Mouse (Mus musculus) B cell, adult 67 days (primary cell): ENCODE results near the gene Ddx3x. TPM values are rescaled to one million over a fixed set of nuclear protein-coding genes. Genes with fewer than 3 reads are reported as not detected.

ENCODE experiments used
- total RNA-seq, 2 experiments: library from RNA; stranded (reverse); gene quantifications; 4 replicates each; pipeline ENCODE4 v1.2.4; 2023

The Ddx3x gene
- 100 to 1,000 TPM; 562 to 600 TPM for total RNA-seq

DNA sequence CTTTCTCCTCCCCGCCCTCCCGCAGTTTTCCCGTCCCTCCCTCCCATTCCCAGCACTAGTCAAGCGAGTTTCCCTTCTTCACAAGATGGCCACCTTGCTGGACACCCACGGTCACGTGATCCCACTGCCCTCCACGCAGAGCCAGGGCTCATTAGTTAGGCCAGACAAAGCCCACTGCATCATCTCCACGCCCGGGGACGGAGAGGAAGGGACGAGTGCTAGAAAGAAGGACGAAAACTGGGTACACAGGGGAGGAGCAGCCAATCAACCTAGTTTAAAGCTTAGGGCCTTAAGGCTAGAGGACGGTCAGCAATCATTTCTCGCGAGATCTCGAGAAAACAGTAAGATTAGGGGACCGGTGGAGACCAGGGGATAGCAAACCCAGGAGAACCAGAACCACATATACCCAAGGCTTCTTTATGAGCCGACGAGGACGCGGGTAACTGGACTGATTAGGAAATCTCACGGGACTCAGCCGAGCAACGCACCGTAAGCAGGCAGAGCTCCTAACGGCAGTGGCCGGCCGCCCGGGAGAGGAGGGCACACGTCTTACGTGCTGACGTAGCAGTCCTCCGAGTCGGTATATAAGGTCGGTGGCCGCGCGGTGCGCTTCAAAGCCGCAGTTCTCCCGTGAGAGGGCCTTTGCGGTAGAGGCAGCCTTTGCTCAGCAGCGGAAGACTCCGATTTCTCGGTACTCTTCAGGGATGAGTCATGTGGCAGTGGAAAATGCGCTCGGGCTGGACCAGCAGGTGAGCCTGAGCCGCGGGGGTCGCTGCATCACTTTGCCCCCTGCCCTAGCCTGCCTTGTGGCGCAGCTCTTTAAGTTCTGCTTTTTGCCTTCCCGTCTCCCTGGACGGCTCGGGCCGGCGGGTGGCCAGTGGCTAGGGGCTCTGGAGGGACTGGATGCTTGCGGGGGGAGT, at the start of gene Ddx3x:
TSS of gene Ddx3x (plus strand) at position 562 of the 920 bp plus-strand sequence.

Other genes starting within 250 kb of the Ddx3x start
- 100 to 1,000 TPM; 121 to 140 TPM for gene Usp9x, start 209.5 kb upstream of the Ddx3x start, total RNA-seq
- under 1 TPM; 0.09 to 0.46 TPM for gene Nyx, start 185.1 kb downstream of the Ddx3x start, total RNA-seq